Mouse (Mus musculus) thymus, postnatal 14 days (tissue): ENCODE data around the gene Pheta2.
"Not testable (repeated sequence)": the region's sequence is repeated elsewhere in the genome, so short reads cannot be mapped to it uniquely, and the experiment has no call there.

Source experiments
- DNase-seq: peaks from one replicate; pipeline ENCODE4 v3.0.0; 2021

Pheta2 gene

GRCm38 (mm10) chr15:82343368-82344287 is 4.9 kb downstream of the Pheta2 start:
- DNase-seq = no peak

- no peak for DNase-seq
Measured at GRCm38 (mm10) chr15:82344971-82345370, 6.2 kb downstream of the Pheta2 start.

GRCm38 (mm10) chr15:82345820-82346470 is 7.2 kb downstream of the Pheta2 start:
- peak; percentile 98 for DNase-seq

GRCm38 (mm10) chr15:82346580-82347302 is 8.0 kb downstream of the Pheta2 start:
- DNase-seq = no peak

GRCm38 (mm10) chr15:82347303-82347676 is 8.5 kb downstream of the Pheta2 start:
- no peak for DNase-seq

GRCm38 (mm10) chr15:82347852-82348251 is 9.1 kb downstream of the Pheta2 start:
- DNase-seq = no peak

GRCm38 (mm10) chr15:82348258-82348998 is 9.7 kb downstream of the Pheta2 start:
- DNase-seq = peak; percentile 2

- peak; percentile 1 for DNase-seq
Measured at GRCm38 (mm10) chr15:82348999-82349341, 10.2 kb downstream of the Pheta2 start.

- DNase-seq = no peak
Measured at GRCm38 (mm10) chr15:82350349-82350748, 11.6 kb downstream of the Pheta2 start.

GRCm38 (mm10) chr15:82351480-82351879 is 12.7 kb downstream of the Pheta2 start:
- DNase-seq = no peak

- DNase-seq = peak; percentile 33
Measured at GRCm38 (mm10) chr15:82353078-82353744, 14.5 kb downstream of the Pheta2 start.

- DNase-seq = no peak
Measured at GRCm38 (mm10) chr15:82353745-82354113, 15.0 kb downstream of the Pheta2 start.

GRCm38 (mm10) chr15:82354126-82354945 is 15.6 kb downstream of the Pheta2 start, which contains the start of gene Ndufa6:
TSS of gene Ndufa6 (minus strand) at chr15:82354322.
- peak; percentile 98 for DNase-seq

- DNase-seq = no peak
Measured at GRCm38 (mm10) chr15:82358431-82359260, 19.9 kb downstream of the Pheta2 start.

- peak; percentile 50 for DNase-seq
Measured at GRCm38 (mm10) chr15:82361459-82362018, 22.8 kb downstream of the Pheta2 start.

- DNase-seq = no peak
Measured at GRCm38 (mm10) chr15:82362234-82362633, 23.5 kb downstream of the Pheta2 start.

GRCm38 (mm10) chr15:82363801-82364200 is 25.1 kb downstream of the Pheta2 start:
- not testable (repeated sequence) for DNase-seq

GRCm38 (mm10) chr15:82364561-82364960 is 25.8 kb downstream of the Pheta2 start:
- DNase-seq = not testable (repeated sequence)

- DNase-seq = no peak
Measured at GRCm38 (mm10) chr15:82368146-82368545, 29.4 kb downstream of the Pheta2 start.

GRCm38 (mm10) chr15:82368851-82369250 is 30.1 kb downstream of the Pheta2 start:
- no peak for DNase-seq
